Mouse (Mus musculus): Measurements from ENCODE around the gene Nufip2. TPM values are rescaled to one million over a fixed set of nuclear protein-coding genes. Genes with fewer than 3 reads are reported as not detected.

The Nufip2 gene
- polyA plus RNA-seq, 2 experiments from 2014 or later = 20.4 to 21.6 TPM

Other genes with a start within 250 kb of the Nufip2 start
- not detected for gene Coro6, start 223.7 kb upstream of the Nufip2 start, polyA plus RNA-seq (2017; shearing (Covaris generic))
- gene Ankrd13b, start 196.5 kb upstream of the Nufip2 start, polyA plus RNA-seq (2017; shearing (Covaris generic)) = 1 to 10 TPM; 1.3 to 1.4 TPM
- 10 to 100 TPM in 1 of 2 experiments, 1 to 10 TPM in 1; 9.6 to 10.9 TPM for gene Git1, start 192.6 kb upstream of the Nufip2 start, polyA plus RNA-seq (2017; shearing (Covaris generic))
- gene Abhd15, start 171.0 kb upstream of the Nufip2 start, polyA plus RNA-seq (2017; shearing (Covaris generic)) = 1 to 10 TPM; 2.0 to 3.7 TPM
- gene Trp53i13, start 170.2 kb upstream of the Nufip2 start, polyA plus RNA-seq (2017; shearing (Covaris generic)) = 1 to 10 TPM; 5.9 to 8.5 TPM
- gene Gm10392, start 167.0 kb upstream of the Nufip2 start, polyA plus RNA-seq (2017; shearing (Covaris generic)) = under 1 TPM; 0.48 to 0.58 TPM
- gene Taok1, start 78.3 kb upstream of the Nufip2 start, polyA plus RNA-seq (2017; shearing (Covaris generic)) = 10 to 100 TPM; 17.3 to 23.1 TPM
- not detected for gene Cryba1, start 39.1 kb downstream of the Nufip2 start, polyA plus RNA-seq (2017; shearing (Covaris generic))
- 10 to 100 TPM; 21.4 to 28.9 TPM for gene Myo18a, start 77.1 kb downstream of the Nufip2 start, polyA plus RNA-seq (2017; shearing (Covaris generic))
- under 1 TPM; 0.32 to 0.34 TPM for gene Gm10277, start 101.6 kb downstream of the Nufip2 start, polyA plus RNA-seq (2017; shearing (Covaris generic))
- 1 to 10 TPM in 1 of 2 experiments, under 1 TPM in 1; 0.19 to 2.2 TPM for gene Pipox, start 207.9 kb downstream of the Nufip2 start, polyA plus RNA-seq (2017; shearing (Covaris generic))
- not detected for gene Sez6, start 244.6 kb downstream of the Nufip2 start, polyA plus RNA-seq (2017; shearing (Covaris generic))

Data from CD4-positive, CD25-positive, alpha-beta regulatory T cell, adult 4 months (primary cell).